Mouse (Mus musculus): ENCODE data around the gene Xkr7. TPM values are rescaled to one million over a fixed set of nuclear protein-coding genes. Genes with fewer than 3 reads are reported as not detected.

Gene Xkr7
- 1 to 10 TPM in 1 of 2 experiments, under 1 TPM in 1; 0.56 to 1.5 TPM for total RNA-seq (2021)
- long read RNA-seq, experiment 1, result 0 reads
- long read RNA-seq, experiment 2, result 0 reads

DNA sequence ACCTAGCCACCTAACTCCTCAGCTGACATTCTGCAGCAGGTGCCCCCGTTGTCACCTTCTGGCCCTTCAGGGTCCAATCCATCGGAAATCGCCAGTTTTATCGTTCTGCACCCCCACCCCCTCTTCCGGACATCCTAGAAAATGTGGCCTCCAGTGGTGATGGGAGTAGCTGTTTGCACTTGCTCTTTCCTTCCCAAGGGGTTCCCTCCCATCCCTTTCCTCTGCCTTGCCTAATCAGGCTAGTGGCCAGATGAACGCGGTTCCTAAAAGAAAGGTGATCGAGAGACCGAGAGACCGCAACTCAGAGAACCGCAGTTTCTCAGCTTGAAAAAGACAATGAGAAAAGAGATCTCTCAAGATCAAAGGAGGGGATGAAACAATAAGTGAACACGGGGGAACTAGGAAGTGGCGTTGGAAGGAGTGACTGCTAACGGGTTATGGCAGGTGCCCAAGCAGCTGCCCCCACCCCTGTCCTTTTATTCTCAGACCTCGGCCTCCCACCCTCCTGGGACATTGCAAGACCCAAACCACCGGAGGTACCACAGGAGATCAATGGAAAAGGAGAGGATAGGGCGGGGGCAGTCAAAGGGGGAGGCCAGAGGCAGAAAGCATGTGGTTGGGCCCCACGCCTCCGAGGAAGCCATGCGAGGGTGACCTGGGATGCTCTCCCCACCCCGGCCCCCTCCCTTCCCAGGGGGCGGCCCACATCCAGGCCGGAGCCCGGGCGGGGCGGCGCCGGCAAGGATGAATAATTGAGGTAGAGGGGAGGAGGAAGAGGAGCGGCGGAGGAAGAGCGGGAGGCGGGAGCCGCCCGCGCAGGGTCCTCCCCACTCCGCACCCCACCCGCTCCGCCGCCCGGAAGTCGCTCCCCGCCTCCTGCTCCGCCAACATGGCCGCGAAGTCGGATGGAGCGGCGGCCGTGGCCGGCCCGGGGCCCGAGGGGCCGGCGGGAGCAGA is at the start of gene Xkr7:
Gene Xkr7, plus strand, starts transcription at position 727 of the 957 bp plus-strand sequence.
- DNase-seq, result peak; percentile 9 to 10

DNA sequence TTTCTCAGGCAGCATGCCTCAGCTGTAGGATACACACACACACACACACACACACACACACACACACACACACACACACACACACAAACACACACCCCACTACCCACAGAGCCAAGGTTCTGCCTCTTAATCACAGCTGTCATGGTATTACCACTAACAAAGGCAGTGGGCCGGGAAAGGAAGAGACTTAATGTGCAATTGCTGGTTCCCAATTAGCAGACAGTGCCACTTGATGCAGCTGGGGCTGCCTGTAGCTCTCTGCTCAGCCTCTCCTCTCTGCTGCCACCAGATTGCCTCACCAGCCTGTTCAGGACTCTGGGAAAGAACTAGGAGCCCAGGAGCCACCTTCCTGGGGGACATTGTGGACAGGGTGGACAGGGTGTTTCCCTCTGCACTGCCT is 46.1 kb upstream of the Xkr7 start:
- no peak for DNase-seq

GRCm38 (mm10) chr2:152991529-152991928 is 40.1 kb upstream of the Xkr7 start:
- no peak for DNase-seq

- DNase-seq, result no peak
Measured at GRCm38 (mm10) chr2:152997046-152997445, 34.6 kb upstream of the Xkr7 start.

- DNase-seq, result no peak
Measured at GRCm38 (mm10) chr2:153002492-153003248, 29.0 kb upstream of the Xkr7 start.

DNA sequence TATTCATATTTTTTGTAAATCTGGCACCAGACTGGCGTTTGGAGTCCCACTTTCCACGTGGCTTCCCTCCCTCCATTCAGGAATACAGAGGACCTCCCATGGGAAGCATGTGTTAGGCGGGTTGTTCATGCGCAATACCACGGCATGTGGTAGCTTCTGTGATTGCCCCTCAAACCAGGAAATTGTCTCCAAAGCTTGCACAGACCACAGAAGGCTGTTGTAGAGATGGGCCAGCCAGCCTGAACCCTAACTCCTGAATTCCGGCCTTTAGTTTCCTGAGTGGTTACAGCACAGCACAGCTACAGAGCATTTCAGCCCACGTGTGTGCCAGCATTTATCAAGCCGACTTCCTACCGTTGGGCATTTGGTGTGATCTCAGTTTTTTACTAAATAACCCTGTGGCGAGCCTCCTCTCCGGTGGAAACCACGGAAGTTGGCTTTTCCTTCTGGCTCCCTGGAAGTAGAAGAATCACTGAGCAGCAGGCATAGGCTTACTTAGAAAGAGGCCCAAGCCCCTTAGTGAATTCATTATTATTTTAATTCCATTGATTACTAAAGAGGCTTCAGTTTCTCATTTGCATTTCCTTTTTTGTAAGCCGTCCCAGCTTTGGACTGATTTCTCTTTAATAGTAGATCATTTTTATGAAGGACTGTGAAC is 27.8 kb upstream of the Xkr7 start:
- DNase-seq, result no peak

- DNase-seq, result peak; percentile 33 to 59
Measured at GRCm38 (mm10) chr2:153005981-153006380, 25.7 kb upstream of the Xkr7 start.

GRCm38 (mm10) chr2:153009192-153009973 is 22.3 kb upstream of the Xkr7 start:
- DNase-seq, result no peak

DNA sequence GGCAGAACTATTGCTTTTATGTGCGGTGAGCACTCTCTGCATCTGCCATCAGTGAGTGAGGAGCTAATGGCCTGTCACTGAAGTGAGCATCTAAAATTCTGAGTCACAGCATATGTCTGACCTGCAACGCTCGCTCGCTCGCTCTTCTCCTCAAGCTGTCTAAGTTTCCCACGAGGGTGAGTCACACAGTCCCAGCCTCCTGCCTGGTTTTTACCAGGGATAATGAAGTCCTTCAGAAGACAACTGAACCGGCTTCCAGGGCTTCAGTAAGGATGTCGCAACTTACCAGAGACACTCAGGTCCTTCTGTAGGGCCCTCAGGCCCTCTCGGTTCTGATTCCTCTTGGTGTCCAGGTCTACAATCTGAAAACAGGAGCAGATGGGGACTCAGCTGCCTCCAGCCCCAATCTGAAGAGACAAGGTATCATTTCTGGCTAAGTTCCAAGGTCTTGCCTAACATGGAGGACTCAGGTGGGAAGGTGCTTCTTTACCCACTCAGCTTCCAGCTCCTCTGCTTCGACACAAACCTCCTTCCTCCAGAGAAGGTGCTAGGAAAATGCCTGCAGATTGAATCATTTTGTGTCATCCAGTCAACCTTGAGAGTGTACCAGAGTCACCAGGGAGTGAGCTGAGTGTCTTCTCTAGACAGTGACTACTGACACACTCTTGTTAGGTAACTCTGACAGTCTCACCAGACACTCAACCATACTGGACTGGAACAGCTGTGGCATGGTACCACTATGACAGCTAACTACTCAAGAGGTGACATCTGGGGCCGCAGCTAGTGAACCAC is 17.7 kb upstream of the Xkr7 start:
- peak; percentile 56 to 61 for DNase-seq

DNA sequence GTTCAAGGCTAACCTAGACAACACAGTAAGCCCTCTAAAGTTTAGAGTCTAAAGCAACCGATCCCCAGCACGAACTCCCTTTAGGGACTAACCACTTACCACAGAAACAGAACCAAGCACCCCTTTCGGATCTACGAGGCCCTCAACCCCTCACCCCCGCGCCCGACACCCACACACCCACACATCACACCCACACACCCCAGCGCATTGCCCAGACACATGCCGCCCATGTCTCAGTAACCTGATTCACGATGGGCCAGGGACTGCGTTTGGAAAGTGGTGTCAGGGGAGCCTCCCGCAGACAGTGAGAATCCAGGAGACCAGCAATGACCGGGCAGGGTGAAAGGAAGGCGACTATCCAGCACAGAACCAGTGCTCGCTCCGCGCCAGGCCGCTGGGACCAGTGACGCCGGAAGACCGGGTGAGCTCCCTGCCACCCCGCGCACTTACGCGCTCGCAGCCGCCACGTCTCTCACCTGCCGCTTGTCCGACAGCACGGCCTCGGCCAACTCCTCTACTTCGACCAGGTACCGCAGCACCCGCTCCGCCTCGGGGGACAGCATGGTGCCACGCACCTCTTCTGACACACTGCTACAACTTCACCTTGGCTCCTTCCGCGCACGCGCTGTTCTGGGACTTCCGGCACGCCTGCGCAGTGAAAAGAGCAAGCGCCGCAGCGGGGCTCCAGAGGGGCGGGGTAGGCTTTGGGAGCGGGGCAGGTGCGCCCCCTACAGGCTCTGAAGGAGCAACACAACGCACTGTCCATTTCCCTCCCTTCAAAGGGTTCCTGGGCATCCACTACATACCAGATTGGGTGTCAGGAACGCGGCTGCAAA is 16.7 kb upstream of the Xkr7 start, which contains the start of gene Pdrg1:
Gene Pdrg1, minus strand, starts transcription at position 670 of the 836 bp plus-strand sequence.
- DNase-seq, result peak; percentile 96 to 97

DNA sequence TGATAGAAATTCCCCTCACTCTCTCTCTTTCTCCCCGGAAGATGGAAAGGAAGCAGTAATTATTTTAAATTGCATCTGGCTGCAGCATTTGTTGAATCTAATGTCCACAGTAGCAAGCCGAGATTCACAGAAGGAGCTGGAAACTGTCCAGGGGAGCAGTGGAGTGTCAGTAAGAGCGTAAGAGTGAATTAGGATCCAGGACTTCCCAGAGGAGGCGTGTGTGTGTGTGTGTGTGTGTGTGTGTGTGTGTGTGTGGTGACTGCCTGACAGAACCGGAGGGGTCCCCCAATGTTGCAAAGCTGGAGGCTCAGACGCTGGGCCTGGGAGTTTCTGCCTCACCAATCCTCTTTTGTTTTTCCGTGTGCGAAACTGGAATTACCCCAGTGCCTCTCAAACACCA is 15.8 kb upstream of the Xkr7 start:
- no peak for DNase-seq

DNA sequence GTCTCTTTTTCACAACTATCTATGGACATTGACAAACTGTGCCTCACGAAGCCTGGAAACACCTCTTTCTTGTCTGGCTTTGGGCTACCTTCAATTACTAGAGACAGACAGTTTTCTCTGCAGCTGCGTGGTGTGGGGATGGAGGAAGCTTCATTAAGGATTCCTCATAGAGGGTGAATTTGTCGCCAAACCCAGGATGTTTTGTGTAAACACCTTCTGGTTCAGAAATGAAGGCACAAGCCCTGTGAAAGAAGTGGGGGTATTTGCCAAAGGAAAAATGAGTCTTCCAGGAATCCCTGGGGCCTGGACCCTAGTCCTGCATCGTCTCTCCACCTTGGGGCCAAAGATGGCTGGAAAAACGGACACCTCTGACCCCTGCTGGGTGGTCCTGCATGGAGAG is 14.9 kb upstream of the Xkr7 start:
- DNase-seq, result no peak

DNA sequence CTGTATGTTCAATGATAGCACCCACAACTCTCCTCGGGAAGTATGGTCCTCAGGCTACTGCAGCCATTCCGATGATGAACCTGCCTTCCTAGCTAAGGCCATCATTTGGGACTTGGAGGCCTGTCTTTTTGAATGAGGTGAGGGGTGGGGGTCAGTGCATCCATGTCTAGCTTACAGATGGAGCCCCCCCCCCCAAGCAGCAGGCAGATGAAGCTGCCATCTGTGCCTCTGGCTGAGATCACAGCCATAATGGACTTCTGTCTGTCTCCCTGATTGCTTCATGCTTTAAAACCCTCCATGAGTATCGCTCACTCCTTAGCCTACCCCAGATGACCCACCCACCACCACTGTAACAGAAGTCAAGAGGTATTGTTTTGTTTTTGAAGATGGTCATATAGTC is 12.3 kb upstream of the Xkr7 start:
- no peak for DNase-seq

- no peak for DNase-seq
Measured at GRCm38 (mm10) chr2:153021163-153021562, 10.5 kb upstream of the Xkr7 start.

- DNase-seq, result no peak
Measured at GRCm38 (mm10) chr2:153022855-153023254, 8.8 kb upstream of the Xkr7 start.

- no peak for DNase-seq
Measured at GRCm38 (mm10) chr2:153026052-153026451, 5.6 kb upstream of the Xkr7 start.

GRCm38 (mm10) chr2:153027501-153027900 is 4.2 kb upstream of the Xkr7 start:
- no peak for DNase-seq

DNA sequence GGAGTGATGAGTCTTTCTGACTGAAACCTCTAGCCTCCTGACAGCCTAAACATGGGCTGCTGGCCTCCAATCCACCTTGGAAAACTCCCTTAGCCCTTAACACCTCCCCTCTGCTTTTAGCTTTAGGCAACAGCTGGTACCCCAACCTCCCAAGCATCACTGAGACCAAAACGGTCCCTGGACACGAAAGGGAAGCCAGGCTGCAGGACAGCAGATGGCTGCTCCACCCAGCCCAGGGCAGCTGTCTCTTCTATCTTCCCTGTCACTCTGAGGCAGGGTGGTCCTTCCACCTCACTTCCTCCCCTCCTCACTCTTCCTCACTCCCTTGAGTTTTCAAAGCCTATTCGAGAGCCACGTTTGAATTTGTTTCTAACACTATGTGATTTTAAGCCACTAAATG is 1.2 kb upstream of the Xkr7 start:
- no peak for DNase-seq

DNA sequence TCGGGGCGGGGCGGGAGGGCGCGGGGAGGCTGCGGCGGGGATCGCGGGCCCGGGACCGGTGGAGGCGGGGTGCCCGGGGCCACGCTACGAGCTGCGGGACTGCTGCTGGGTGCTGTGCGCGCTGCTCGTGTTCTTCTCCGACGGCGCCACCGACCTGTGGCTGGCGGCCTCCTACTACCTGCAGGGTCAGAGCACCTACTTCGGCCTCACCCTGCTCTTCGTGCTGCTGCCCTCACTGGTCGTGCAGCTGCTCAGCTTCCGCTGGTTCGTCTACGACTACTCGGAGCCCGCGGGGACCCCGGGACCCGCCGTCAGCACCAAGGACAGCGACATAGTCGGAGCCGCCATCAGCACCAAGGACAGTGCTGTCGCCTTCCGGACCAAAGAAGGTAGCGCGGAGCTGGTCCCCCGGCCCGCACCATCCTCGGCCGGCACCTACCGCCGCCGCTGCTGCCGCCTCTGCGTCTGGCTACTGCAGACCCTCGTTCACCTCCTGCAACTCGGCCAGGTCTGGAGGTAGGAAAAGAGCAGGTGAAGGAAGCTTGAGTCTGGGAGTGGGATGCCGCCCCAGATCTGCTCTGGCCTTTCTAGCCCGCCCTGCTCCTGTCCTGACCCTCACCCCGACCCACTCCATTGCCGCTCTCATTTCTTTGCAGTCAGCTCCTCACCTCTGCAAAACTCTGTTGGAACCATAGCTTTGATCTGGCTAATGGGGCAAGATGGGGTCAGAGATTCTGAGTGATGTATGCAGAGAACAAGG is 611 bp downstream of the Xkr7 start:
- peak; percentile 83 to 85 for DNase-seq

Data from adrenal gland, postnatal 36 days (tissue).